Mouse (Mus musculus) hindbrain, embryonic 10.5 days (tissue): ENCODE results near the gene Nap1l4. TPM values are rescaled to one million over a fixed set of nuclear protein-coding genes. Genes with fewer than 3 reads are reported as not detected.
"Not testable (repeated sequence)": the region's sequence is repeated elsewhere in the genome, so short reads cannot be mapped to it uniquely, and the experiment has no call there.

Experiments used
- DNase-seq: peaks from one replicate; pipeline ENCODE4 v3.0.0-alpha.2; 2017; ENCODE audit warnings: low spot score
- H3K27ac ChIP-seq: fragments of 300-500 bp; sonication (generic); 2 replicates; pipeline ENCODE4 v1.5.1; 2016; ENCODE audit warnings: mild to moderate bottlenecking, moderate library complexity
- H3K27me3 ChIP-seq: fragments of 300-500 bp; sonication (generic); 2 replicates; pipeline ENCODE4 v1.6.1; 2016; ENCODE audit warnings: mild to moderate bottlenecking; ENCODE audit not compliant: poor library complexity, insufficient read depth, severe bottlenecking
- H3K36me3 ChIP-seq: fragments of 300-500 bp; sonication (generic); 2 replicates; pipeline ENCODE4 v1.6.1; 2016; ENCODE audit warnings: mild to moderate bottlenecking, moderate library complexity
- H3K4me1 ChIP-seq: fragments of 300-500 bp; sonication (generic); replicated peaks from 2 replicates; pipeline ENCODE4 v1.6.1; 2016; ENCODE audit warnings: mild to moderate bottlenecking
- H3K4me3 ChIP-seq: fragments of 300-500 bp; sonication (generic); 2 replicates; pipeline ENCODE4 v1.5.1; 2016; ENCODE audit warnings: mild to moderate bottlenecking, moderate library complexity
- H3K9me3 ChIP-seq: fragments of 300-500 bp; sonication (generic); 2 replicates; pipeline ENCODE4 v1.6.1; 2016; ENCODE audit warnings: mild to moderate bottlenecking, moderate library complexity
- WGBS: fragments of 180-500 bp; shearing (Covaris S2); methylation state at CpG from one replicate; pipeline ENCODE4 v1.1.7; 2016; 5-methylcytosine and 5-hydroxymethylcytosine counted together
- polyA plus RNA-seq: library from polyadenylated mRNA; unstranded; fragments of >200 nt; fragmentation: Nextera tagmentation; extraction: Ambion mirVana; gene quantifications from 2 replicates; pipeline ENCODE4 v1.2.1, GENCODE M21; 2016

Gene Nap1l4
- polyA plus RNA-seq, 1 experiment from 2014 or later, result 372 TPM

DNA sequence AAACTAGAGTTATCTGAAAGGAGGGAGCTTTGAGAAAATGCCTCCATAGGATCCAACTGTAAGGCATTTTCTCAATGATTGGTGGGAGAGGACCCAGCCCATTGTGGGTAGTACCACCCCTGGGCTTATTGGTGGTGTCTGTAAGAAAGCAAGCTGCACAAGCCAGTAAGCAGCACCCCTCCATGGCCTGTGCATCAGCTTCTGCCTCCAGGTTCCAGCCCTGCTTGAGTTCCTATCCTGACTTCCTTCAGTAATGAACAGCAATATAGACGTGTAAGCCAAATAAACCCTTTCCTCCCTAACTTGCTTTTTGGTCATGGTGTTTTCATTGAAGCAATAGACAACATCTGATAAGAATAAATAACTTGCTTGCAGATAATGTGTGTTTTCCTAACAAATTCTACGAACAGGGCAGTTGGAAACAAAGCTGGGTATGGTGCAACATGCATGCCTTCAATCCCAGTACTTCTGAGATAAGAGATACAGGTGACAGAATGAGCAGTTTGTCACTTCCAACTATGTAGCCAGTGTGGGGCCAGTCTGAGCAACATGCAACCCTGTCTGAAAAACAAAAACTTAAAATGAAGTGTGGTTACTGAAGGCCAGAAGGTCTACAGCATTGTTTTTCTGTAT lies 798 bp upstream of the Nap1l4 start:
- H3K27ac ChIP-seq, result peak overlapping the region; percentile 97

DNA sequence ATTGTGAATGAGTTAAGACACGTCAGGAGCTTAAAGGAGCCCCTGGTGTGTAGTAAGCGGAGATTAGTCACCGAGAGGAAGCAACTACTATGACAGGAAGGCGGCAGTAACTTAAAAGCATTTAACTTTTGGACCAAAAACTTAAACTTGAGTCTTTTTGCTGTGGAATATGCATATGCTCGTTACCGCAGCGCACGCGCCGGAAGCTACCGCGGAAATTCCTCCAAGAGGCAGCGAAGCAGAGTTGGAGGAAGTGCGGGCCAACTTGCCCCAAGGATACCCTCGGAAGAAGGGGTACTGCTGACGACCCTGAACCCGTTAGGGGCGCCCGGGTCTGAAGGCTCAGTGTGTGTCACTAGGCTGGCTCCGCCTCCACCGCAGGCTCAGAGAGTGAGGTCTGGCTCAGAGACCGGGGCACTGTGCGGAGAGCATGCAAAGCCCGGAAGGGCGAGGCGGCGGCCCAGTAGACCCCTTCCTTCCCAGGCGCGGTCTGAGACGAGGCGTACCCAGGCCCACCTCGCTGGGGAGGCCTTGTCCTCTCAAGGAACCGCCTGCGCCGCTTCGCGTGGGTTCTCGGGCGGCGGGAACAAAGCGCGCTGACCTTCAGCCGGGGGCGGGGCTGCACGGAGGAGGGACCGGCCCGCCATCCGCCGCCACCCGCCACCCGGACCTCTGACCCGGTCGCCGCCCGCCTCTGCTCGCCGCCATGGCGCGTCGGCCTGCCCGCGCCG lies 510 bp downstream of the Nap1l4 start:
- no peaks in the 10 kb centered on the region for H3K9me3 ChIP-seq
- H3K4me3 ChIP-seq, result peak overlapping the region; percentile 96
- peaks cover 35% of the 10 kb centered on the region for H3K4me1 ChIP-seq
- WGBS, result under 1% methylated on average over 63 of the region's 63 CpGs
- H3K27me3 ChIP-seq, result no peaks in the 10 kb centered on the region
- H3K36me3 ChIP-seq, result peaks cover 31% of the 10 kb centered on the region
- H3K27ac ChIP-seq, result peak overlapping the region; percentile 97
- no peak for DNase-seq

More for the DNA sequence above, 798 bp upstream of the Nap1l4 start:
- peaks cover 32% of the 10 kb centered on the region for H3K36me3 ChIP-seq
- no peak for DNase-seq
- H3K9me3 ChIP-seq, result no peaks in the 10 kb centered on the region
- H3K27me3 ChIP-seq, result no peaks in the 10 kb centered on the region
- peak overlapping the region; percentile 96 for H3K4me3 ChIP-seq
- peaks cover 31% of the 10 kb centered on the region for H3K4me1 ChIP-seq
- 40% methylated on average over 2 of the region's 2 CpGs for WGBS

DNA sequence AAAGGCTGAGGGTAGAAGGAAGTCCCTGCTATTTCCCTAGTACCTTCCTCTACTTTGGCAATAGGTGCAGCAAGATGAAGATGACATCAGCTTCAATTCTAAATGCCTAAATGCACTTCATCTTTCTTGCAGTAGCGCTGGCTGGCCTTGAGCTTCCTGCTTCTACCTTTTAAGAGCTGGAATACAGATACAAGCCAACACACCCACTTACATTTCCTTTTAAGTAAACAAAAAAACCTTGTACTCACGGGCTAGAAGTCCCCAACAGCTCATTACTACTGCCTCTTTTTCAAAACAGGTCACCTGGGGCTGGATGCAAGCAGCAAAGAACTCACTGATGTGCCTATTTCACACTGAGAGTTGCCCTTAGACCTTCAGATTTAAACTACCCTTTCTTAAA lies 2.4 kb downstream of the Nap1l4 start:
- no peaks in the 10 kb centered on the region for H3K27me3 ChIP-seq
- peaks cover 38% of the 10 kb centered on the region for H3K4me1 ChIP-seq
- H3K36me3 ChIP-seq, result peaks cover 24% of the 10 kb centered on the region
- DNase-seq, result no peak
- WGBS, result 76% methylated on average over 2 of the region's 2 CpGs
- H3K27ac ChIP-seq, result no peak overlapping the region
- no peaks in the 10 kb centered on the region for H3K9me3 ChIP-seq
- H3K4me3 ChIP-seq, result peak overlapping the region; percentile 21; the same call in 1 of the 2 replicates

DNA sequence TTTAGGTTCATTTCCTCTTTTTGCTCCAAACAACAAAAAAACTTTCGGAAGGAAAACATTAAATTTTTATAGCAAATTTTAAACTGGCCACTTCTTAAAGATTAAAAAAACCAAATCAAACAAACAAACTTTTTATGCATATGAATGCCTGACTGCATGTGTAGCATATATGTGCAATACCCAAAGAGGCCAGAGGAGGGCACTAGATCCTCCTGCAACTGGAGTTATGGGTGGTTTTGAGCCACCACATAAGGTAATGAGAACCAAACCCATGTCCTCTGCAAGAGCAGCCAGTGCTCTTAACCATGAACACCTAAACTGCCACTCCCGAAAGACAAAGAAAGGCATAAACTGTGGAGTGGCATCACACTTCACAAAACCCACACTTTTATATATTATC lies 4.5 kb downstream of the Nap1l4 start:
- DNase-seq, result peak; percentile 34
- Histone ChIP-seq H3K4me3 (no peak overlapping the region), H3K9me3 (no peaks in the 10 kb centered on the region), H3K4me1 (peaks cover 31% of the 10 kb centered on the region), H3K27me3 (no peaks in the 10 kb centered on the region), H3K27ac (no peak overlapping the region), H3K36me3 (peaks cover 46% of the 10 kb centered on the region)
- 94% methylated on average over 2 of the region's 2 CpGs for WGBS

DNA sequence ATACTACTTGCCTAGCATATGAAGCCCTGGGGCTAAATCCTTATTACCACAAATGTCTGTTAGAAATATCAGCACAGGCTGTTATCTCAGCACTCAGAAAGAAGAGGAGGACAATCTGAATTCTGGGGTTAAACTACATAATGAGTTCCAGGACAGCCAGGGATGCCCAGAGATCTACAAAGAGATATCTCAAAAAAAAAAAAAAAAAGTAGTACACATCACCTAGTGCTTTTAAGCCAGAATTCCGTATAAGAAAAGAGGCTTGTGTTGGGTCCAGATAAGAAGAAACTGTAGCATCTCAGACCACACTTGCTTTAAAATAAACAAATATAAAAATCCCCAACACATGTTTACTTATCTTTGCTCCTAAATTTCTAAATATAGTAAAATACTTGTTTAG lies 10.2 kb downstream of the Nap1l4 start:
- H3K27ac ChIP-seq, result no peak overlapping the region

DNA sequence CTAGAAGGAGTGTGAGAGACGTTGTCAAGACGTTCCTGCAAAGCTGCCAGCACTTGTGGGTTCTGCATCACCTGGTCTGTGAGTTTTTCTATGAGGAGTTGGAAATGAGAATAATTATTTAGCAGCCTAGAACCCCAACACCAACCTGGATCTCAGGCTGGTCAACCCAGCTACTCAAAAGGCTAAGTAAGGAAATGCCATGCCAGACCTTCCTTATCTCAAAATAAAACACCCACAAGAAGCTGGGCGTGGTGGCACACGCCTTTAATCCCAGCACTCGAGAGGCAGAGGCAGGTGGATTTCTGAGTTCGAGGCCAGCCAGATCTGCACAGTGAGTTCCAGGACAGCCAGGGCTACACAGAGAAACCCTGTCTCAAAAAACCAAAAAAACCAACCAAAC lies 10.7 kb downstream of the Nap1l4 start:
- not testable (repeated sequence) for H3K4me1 ChIP-seq, H3K4me3 ChIP-seq, DNase-seq, H3K27me3 ChIP-seq, H3K27ac ChIP-seq, H3K9me3 ChIP-seq
- H3K36me3 ChIP-seq, result peaks cover 83% of the 10 kb centered on the region
- 93% methylated on average over 6 of the region's 6 CpGs for WGBS

More for the DNA sequence above, 10.2 kb downstream of the Nap1l4 start:
- DNase-seq, result no peak
- WGBS, result 83% methylated on average over 1 of the region's 1 CpGs
- Histone ChIP-seq H3K4me3 (no peak overlapping the region), H3K36me3 (peaks cover 80% of the 10 kb centered on the region), H3K27me3 (no peaks in the 10 kb centered on the region), H3K9me3 (no peaks in the 10 kb centered on the region), H3K4me1 (peaks cover 5% of the 10 kb centered on the region; the same call in 1 of the 2 replicates)

DNA sequence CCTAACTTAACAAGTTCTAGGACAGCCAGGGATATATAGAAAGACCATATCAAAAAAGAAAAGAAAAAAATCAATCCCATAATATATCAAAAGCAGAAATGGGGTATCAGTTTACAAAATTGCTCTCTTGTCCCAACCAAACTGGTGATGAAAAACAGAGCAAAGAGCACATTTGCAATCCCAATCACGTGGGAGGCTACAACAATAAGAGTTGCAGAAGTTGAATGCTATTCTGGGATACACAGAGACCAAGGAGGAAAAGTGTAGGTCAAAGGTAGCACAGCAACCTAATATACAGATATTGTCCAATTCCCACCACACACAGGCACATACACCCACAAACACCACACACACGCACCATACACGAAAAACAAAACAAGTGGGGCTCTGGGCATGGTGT lies 12.7 kb downstream of the Nap1l4 start:
- Histone ChIP-seq H3K36me3 (peaks cover 100% of the 10 kb centered on the region), H3K27me3 (no peaks in the 10 kb centered on the region), H3K27ac (no peak overlapping the region), H3K4me3 (no peak overlapping the region), H3K9me3 (no peaks in the 10 kb centered on the region), H3K4me1 (no peaks in the 10 kb centered on the region)
- no peak for DNase-seq
- WGBS, result 94% methylated on average over 3 of the region's 3 CpGs

DNA sequence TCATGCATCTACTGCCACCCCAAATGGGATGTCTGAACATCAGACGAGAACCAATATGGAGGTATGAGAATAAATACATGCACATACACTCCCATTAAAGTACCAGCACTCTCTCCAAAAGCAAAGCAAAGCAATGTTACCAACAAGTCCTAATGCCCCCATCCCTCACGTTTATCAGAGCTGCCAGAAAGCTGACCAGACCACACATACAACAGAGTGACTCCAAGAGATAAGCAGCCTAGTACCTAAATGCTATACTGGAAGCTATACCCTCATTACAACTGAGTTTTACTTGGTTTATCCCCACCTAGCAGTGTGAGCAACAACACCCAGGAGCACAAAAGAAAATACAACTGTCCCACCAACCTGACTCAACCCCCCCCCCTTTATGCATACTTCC lies 15.6 kb downstream of the Nap1l4 start:
- Histone ChIP-seq H3K27ac (no peak overlapping the region), H3K36me3 (peaks cover 100% of the 10 kb centered on the region), H3K4me1 (no peaks in the 10 kb centered on the region), H3K4me3 (no peak overlapping the region), H3K9me3 (no peaks in the 10 kb centered on the region), H3K27me3 (no peaks in the 10 kb centered on the region)
- DNase-seq, result no peak
- 83% methylated on average over 2 of the region's 2 CpGs for WGBS

DNA sequence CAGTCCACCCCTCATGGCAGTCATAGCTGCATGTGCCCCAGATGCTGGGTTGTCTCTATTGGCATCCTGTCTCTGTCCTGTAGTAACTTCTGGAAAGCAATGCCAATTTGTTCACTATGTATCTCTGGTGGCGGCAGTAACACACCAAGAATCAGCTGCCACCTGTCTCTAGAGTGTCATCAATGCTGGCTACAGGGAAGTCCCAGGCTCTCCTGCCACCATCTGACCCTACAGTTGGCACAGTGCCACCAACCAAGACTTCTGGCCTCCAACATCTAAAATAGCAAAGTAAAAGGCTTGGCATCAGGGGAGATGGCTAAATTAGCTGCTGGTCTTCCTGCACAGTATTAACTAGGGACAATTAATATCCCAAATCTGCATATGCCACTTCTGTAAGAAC lies 16.5 kb downstream of the Nap1l4 start:
- peaks cover 100% of the 10 kb centered on the region for H3K36me3 ChIP-seq

DNA sequence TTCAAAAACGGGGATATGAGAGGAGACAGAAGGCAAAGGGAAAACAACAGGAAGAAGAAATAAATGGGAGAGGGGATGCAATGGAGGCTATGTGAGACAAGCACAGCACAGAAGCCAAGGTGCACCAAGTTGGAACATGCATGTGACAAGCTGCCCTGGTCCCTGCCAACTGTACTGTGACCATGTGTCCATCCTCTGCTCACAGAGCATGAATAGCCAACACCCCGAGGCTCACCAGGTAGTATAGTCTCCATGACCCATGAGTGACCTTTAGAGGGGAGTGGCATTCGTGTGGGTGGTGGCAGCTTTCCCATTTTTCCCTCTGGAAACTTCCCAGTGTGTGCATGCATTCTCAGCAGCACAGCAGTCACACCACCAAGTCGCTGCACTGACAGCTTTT lies 29.6 kb downstream of the Nap1l4 start:
- H3K4me1 ChIP-seq, result no peaks in the 10 kb centered on the region
- 88% methylated on average over 4 of the region's 4 CpGs for WGBS
- no peak for DNase-seq
- peaks cover 100% of the 10 kb centered on the region for H3K36me3 ChIP-seq
- no peak overlapping the region for H3K4me3 ChIP-seq
- H3K27ac ChIP-seq, result no peak overlapping the region
- no peaks in the 10 kb centered on the region for H3K27me3 ChIP-seq
- no peaks in the 10 kb centered on the region for H3K9me3 ChIP-seq

More for the DNA sequence above, 16.5 kb downstream of the Nap1l4 start:
- Histone ChIP-seq H3K4me1 (no peaks in the 10 kb centered on the region), H3K27ac (no peak overlapping the region), H3K27me3 (no peaks in the 10 kb centered on the region), H3K4me3 (no peak overlapping the region), H3K9me3 (no peaks in the 10 kb centered on the region)
- no peak for DNase-seq
- WGBS, result 100% methylated on average over 1 of the region's 1 CpGs

DNA sequence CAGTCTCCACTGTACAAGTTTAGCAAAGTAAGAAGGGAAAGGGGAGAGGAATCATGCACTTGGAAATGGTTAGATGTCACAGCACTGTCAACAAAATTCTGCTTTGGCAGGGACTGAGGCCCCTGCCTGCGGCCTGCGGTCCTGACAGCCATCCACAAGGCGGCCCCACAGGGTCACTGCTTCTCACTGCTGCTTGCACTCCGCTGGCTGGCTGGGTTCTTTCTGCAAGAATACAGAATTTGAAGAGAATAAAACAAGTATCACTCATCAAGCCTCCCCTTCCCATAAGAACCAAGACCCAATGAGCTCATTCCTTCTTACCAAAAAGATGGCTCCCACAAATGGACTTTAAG lies 34.5 kb downstream of the Nap1l4 start:
- Histone ChIP-seq H3K4me3 (no peak overlapping the region), H3K27ac (no peak overlapping the region), H3K27me3 (no peaks in the 10 kb centered on the region), H3K36me3 (peaks cover 81% of the 10 kb centered on the region), H3K9me3 (no peaks in the 10 kb centered on the region), H3K4me1 (no peaks in the 10 kb centered on the region)
- no peak for DNase-seq
- WGBS, result 96% methylated on average over 4 of the region's 4 CpGs

DNA sequence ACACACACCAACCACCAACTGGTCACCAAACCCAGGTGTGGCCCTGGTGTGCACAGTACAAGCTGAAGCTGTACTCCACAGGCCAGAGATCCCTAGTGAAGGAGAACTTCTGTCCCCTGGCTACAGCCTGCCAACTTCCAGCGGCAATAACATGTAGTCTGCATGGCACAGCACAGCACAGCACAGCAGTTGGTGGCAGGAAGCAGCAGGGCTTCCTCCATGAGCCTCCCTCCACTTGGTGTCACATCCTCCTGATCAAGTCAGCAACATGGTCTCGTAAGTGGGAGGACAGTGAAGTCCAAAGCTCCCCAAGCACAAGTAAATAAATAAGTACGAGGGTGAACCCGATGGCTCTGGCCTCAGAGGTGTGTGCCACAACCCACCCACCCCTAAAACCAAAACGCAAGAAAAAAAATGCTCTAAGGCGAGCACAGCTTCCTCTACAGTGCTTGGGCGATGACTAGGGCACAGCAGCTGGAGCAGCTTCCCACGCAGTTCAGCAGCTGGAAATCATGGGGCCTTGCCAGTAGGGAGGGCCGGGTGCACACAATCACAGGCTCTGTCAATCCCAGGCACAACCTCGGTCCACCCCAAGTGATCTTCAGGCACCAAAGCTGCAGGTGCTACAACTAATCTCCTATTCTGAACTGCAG lies 35.0 kb downstream of the Nap1l4 start:
- Histone ChIP-seq H3K36me3 (peaks cover 76% of the 10 kb centered on the region), H3K27me3 (no peaks in the 10 kb centered on the region), H3K4me1 (no peaks in the 10 kb centered on the region), H3K4me3 (no peak overlapping the region), H3K27ac (no peak overlapping the region), H3K9me3 (no peaks in the 10 kb centered on the region)
- WGBS, result 91% methylated on average over 10 of the region's 10 CpGs
- no peak for DNase-seq

DNA sequence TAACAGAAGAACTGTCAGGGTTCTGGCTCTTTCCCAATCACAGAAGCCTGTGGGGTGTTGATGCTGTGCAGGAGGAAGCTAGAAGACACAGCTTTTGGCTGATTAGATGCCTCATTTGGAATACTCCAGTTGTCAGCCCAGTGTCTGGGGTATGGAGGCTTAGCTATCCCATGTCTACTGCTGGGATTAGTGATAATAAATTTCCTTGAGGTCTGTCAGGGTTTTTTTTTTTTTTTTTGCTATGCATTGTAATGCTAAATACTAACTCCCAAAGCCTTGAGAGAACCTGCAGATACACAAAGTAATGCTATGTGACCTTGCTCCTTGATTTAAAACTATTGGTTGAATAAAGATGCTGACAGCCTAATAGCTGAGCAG lies 37.6 kb downstream of the Nap1l4 start:
- H3K36me3 ChIP-seq, result peaks cover 51% of the 10 kb centered on the region

More for the DNA sequence above, 37.6 kb downstream of the Nap1l4 start:
- no peaks in the 10 kb centered on the region for H3K9me3 ChIP-seq
- no peak overlapping the region for H3K4me3 ChIP-seq
- no peak for DNase-seq
- no peaks in the 10 kb centered on the region for H3K27me3 ChIP-seq
- H3K4me1 ChIP-seq, result no peaks in the 10 kb centered on the region
- H3K27ac ChIP-seq, result no peak overlapping the region
